Mouse (Mus musculus) neural tube, embryonic 14.5 days (tissue): ENCODE results near the gene Lpcat3. TPM values are rescaled to one million over a fixed set of nuclear protein-coding genes. Genes with fewer than 3 reads are reported as not detected.

Experiments used
- ATAC-seq: fragments of 200-750 bp; cut with Nextera tagmentation; 2 replicates; pipeline ENCODE4 v1.8.0; 2017; ENCODE audit warnings: low read depth, mild to moderate bottlenecking, moderate TSS enrichment, moderate library complexity
- H3K27ac ChIP-seq: fragments of 300-500 bp; sonication (generic); 2 replicates; pipeline ENCODE4 v1.5.1; 2014; ENCODE audit warnings: low read depth, mild to moderate bottlenecking, control low read depth, low read length, moderate library complexity, mixed read lengths
- H3K27me3 ChIP-seq: fragments of 300-500 bp; sonication (generic); 2 replicates; pipeline ENCODE4 v1.6.1; 2014; ENCODE audit warnings: low read length; ENCODE audit not compliant: control insufficient read depth, insufficient read depth
- H3K36me3 ChIP-seq: fragments of 300-500 bp; sonication (generic); 2 replicates; pipeline ENCODE4 v1.6.1; 2014; ENCODE audit warnings: low read length, mixed read lengths; ENCODE audit not compliant: control insufficient read depth, insufficient read depth
- H3K4me1 ChIP-seq: fragments of 300-500 bp; sonication (generic); 2 replicates; pipeline ENCODE4 v1.6.1; 2014; ENCODE audit warnings: low read length; ENCODE audit not compliant: control insufficient read depth, insufficient read depth
- H3K4me2 ChIP-seq: fragments of 300-500 bp; sonication (generic); 2 replicates; pipeline ENCODE4 v1.6.1; 2014; ENCODE audit warnings: mild to moderate bottlenecking, low read depth, low read length, control low read depth
- H3K4me3 ChIP-seq: fragments of 300-500 bp; sonication (generic); 2 replicates; pipeline ENCODE4 v1.5.1; 2014; ENCODE audit warnings: low read depth, low read length, control low read depth, mixed read lengths
- H3K9ac ChIP-seq: fragments of 300-500 bp; sonication (generic); replicated peaks from 2 replicates; pipeline ENCODE4 v1.6.1; 2014; ENCODE audit warnings: low read depth, mild to moderate bottlenecking, control low read depth, low read length, mixed read lengths
- H3K9me3 ChIP-seq: fragments of 300-500 bp; sonication (generic); 2 replicates; pipeline ENCODE4 v1.6.1; 2016; ENCODE audit warnings: low read length; ENCODE audit not compliant: control insufficient read depth
- WGBS: fragments of 180-500 bp; shearing (Covaris S2); extraction: QIAGEN DNeasy Blood & Tissue Kit; methylation state at CpG from one replicate; pipeline ENCODE4 v1.1.7; 2014; 5-methylcytosine and 5-hydroxymethylcytosine counted together
- polyA plus RNA-seq: library from polyadenylated mRNA; unstranded; fragments of >200 nt; fragmentation: Nextera tagmentation; extraction: Ambion mirVana; gene quantifications from 2 replicates; pipeline ENCODE4 v1.2.1, GENCODE M21; 2014

The Lpcat3 gene
- polyA plus RNA-seq, 1 experiment from 2014 or later: 40.0 TPM

DNA sequence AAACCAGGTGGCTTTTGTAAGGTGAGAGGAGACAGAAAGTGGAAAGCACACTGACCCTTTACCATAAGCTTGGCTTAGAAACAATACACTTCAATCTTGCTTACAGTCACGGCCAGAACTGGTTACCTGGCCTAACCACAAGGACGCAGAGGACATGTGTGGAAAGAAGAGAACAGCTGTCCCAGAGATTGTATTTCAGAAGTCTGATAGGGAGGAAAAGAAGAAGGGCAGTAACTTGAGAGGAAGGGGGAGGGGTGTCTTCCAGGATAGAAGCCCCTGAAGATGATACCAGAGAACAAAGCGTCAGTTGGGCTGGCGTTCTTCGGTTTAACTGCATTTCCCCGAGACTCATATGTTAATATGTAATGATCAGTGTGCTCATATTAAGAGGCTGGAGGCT is 6.9 kb upstream of the Lpcat3 start:
- Histone ChIP-seq H3K4me1 (no peaks in the 10 kb centered on the region), H3K36me3 (no peaks in the 10 kb centered on the region), H3K27me3 (no peaks in the 10 kb centered on the region), H3K27ac (no peak overlapping the region), H3K4me3 (no peak overlapping the region), H3K9ac (no peak overlapping the region), H3K4me2 (no peak overlapping the region), H3K9me3 (no peaks in the 10 kb centered on the region)
- 77% methylated on average over 6 of the region's 6 CpGs for WGBS
- no peak for ATAC-seq

DNA sequence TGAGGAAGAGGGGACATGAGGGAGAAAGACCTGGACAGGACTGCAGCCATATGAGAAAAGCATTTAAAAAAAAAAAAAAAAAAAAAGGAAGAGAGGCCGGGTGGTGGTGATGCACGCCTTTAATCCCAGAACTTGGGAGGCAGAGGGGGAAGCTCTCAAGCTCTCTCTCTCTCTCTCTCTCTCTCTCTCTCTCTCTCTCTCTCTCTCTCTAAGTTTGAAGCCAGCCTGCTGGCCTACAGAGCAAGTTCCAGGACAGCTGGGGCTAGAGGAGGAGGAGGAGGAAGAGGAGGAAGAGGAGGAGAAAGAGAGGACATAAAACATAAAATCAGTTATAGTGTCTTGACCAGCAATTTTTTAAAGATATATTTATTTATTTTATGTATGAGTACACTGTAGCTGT is 4.8 kb upstream of the Lpcat3 start:
- Histone ChIP-seq H3K27ac (no peak overlapping the region), H3K36me3 (no peaks in the 10 kb centered on the region), H3K9me3 (no peaks in the 10 kb centered on the region), H3K4me3 (no peak overlapping the region), H3K4me1 (no peaks in the 10 kb centered on the region), H3K9ac (no peak overlapping the region), H3K27me3 (no peaks in the 10 kb centered on the region), H3K4me2 (no peak overlapping the region)
- ATAC-seq: no peak
- 73% methylated on average over 2 of the region's 2 CpGs for WGBS

DNA sequence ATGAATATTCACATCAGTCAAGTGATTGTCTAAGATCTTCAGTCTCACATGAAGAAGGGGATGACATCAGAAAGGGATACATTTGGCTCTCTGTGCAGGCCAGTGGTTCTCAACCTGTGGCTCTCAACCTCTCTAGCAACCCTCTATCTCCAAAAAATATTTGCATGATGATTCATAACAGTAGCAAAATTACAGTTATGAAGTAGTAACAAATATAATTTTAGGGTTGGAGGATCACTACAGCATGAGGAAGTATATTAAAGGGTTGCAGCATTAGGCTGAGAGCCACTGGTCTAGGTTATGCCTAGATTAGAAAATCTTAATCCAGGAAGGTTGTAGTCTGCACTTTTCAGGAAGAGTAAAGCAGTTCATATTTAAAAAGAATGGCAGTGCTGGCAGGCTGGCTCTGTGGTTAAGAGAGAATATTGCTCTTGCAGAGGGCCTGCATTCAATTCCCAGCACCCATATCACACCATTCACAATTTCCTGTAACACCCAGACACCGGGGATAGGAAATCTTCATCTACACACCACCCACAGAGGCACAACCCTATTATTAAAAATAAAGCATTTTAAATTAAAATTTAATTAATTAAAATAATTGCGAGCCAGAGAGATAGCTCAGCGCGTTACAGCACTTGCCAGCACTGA is 1.5 kb upstream of the Lpcat3 start:
- Histone ChIP-seq H3K36me3 (no peaks in the 10 kb centered on the region), H3K9me3 (no peaks in the 10 kb centered on the region), H3K27ac (no peak overlapping the region), H3K4me3 (no peak overlapping the region), H3K27me3 (no peaks in the 10 kb centered on the region), H3K4me1 (no peaks in the 10 kb centered on the region), H3K9ac (no peak overlapping the region), H3K4me2 (no peak overlapping the region)
- WGBS: 95% methylated on average over 4 of the region's 4 CpGs
- no peak for ATAC-seq

DNA sequence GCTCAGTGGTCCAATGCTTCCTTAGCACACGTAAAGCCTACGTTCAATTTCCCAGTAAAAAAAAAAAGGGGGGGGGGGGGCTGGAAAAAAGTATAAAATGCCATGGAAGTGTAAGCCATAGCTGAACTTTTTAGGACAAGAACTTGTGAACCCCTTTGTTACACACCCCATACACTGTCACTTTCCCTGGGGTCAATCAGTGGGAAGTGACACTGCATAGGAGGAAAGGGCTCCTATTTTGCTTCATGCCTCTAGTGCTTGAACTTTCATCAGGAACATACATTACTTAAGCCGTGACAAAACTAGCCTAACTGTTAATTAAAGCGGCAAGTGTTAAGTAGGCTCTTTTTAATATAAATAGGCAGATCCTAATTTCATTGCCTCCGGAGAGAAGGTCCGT is 832 bp upstream of the Lpcat3 start:
- no peaks in the 10 kb centered on the region for H3K27me3 ChIP-seq
- WGBS: 32% methylated on average over 6 of the region's 6 CpGs
- peak overlapping the region; percentile 66 for H3K4me2 ChIP-seq
- no peaks in the 10 kb centered on the region for H3K9me3 ChIP-seq
- peak overlapping the region; percentile 74 for H3K27ac ChIP-seq
- ATAC-seq: 0 out of 2 replicates have a peak, but pooled peaks have one; percentile 1
- no peaks in the 10 kb centered on the region for H3K4me1 ChIP-seq
- no peaks in the 10 kb centered on the region for H3K36me3 ChIP-seq
- H3K9ac ChIP-seq: peak overlapping the region; percentile 56
- H3K4me3 ChIP-seq: peak overlapping the region; percentile 68

- no peaks in the 10 kb centered on the region for H3K4me1 ChIP-seq
- peak overlapping the region; percentile 68 for H3K4me3 ChIP-seq
- no peak for ATAC-seq
- peak overlapping the region; percentile 66 for H3K4me2 ChIP-seq
- peak overlapping the region; percentile 56 for H3K9ac ChIP-seq
- no peaks in the 10 kb centered on the region for H3K27me3 ChIP-seq
- peak overlapping the region; percentile 74 for H3K27ac ChIP-seq
- WGBS: 19% methylated on average over 13 of the region's 13 CpGs
- no peaks in the 10 kb centered on the region for H3K36me3 ChIP-seq
- H3K9me3 ChIP-seq: no peaks in the 10 kb centered on the region
Measured at GRCm38 (mm10) chr6:124663424-124663795, 583 bp downstream of the Lpcat3 start.

- WGBS: 84% methylated on average over 7 of the region's 7 CpGs
- H3K9ac ChIP-seq: no peak overlapping the region
- H3K4me1 ChIP-seq: no peaks in the 10 kb centered on the region
- no peak overlapping the region for H3K4me2 ChIP-seq
- no peak overlapping the region for H3K27ac ChIP-seq
- no peak overlapping the region for H3K4me3 ChIP-seq
- no peak for ATAC-seq
- H3K27me3 ChIP-seq: no peaks in the 10 kb centered on the region
- no peaks in the 10 kb centered on the region for H3K36me3 ChIP-seq
- H3K9me3 ChIP-seq: no peaks in the 10 kb centered on the region
Measured at GRCm38 (mm10) chr6:124664256-124664655, 1.4 kb downstream of the Lpcat3 start.

DNA sequence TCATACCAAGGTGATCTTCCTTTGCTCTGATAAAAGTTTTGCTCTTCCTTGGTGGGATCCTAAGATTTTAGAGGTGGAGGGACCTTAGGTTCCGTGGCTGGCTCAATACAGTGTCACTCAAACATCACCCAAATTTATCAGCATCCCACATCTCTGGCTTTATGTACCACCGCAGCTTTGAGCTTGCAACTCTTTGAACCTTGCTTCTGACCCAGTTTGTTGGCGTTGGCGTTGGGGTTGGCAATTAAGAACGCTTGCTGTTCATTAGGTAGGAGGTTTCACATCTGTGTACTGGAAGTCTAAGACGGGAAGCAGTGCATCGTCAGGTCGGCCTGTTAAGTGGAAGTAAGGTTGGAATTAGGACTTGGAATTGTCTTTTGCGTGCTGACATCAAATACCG is 2.2 kb downstream of the Lpcat3 start:
- no peak overlapping the region for H3K27ac ChIP-seq
- H3K4me1 ChIP-seq: no peaks in the 10 kb centered on the region
- no peak for ATAC-seq
- no peaks in the 10 kb centered on the region for H3K9me3 ChIP-seq
- no peak overlapping the region for H3K4me3 ChIP-seq
- H3K9ac ChIP-seq: no peak overlapping the region
- 95% methylated on average over 10 of the region's 10 CpGs for WGBS
- H3K4me2 ChIP-seq: no peak overlapping the region
- no peaks in the 10 kb centered on the region for H3K27me3 ChIP-seq
- H3K36me3 ChIP-seq: no peaks in the 10 kb centered on the region

GRCm38 (mm10) chr6:124669234-124669859 is 6.5 kb downstream of the Lpcat3 start:
- no peaks in the 10 kb centered on the region for H3K9me3 ChIP-seq
- no peak overlapping the region for H3K9ac ChIP-seq
- H3K36me3 ChIP-seq: no peaks in the 10 kb centered on the region
- 87% methylated on average over 11 of the region's 11 CpGs for WGBS
- H3K4me1 ChIP-seq: no peaks in the 10 kb centered on the region
- H3K27ac ChIP-seq: no peak overlapping the region
- no peak overlapping the region for H3K4me3 ChIP-seq
- no peak overlapping the region for H3K4me2 ChIP-seq
- no peaks in the 10 kb centered on the region for H3K27me3 ChIP-seq
- no peak for ATAC-seq

GRCm38 (mm10) chr6:124670281-124670900 is 7.6 kb downstream of the Lpcat3 start:
- 97% methylated on average over 7 of the region's 7 CpGs for whole genome bisulfite sequencing
- Histone ChIP-seq H3K9me3 (no peaks in the 10 kb centered on the region), H3K36me3 (no peaks in the 10 kb centered on the region), H3K4me2 (no peak overlapping the region), H3K27ac (no peak overlapping the region), H3K27me3 (no peaks in the 10 kb centered on the region), H3K9ac (no peak overlapping the region), H3K4me3 (no peak overlapping the region), H3K4me1 (no peaks in the 10 kb centered on the region)
- no peak for ATAC-seq
